Mouse (Mus musculus) bone marrow, adult 2 months (tissue): ENCODE results near the gene Il18bp. TPM values are rescaled to one million over a fixed set of nuclear protein-coding genes. Genes with fewer than 3 reads are reported as not detected.
"Not testable (repeated sequence)": the region's sequence is repeated elsewhere in the genome, so short reads cannot be mapped to it uniquely, and the experiment has no call there.

ENCODE experiments used
- H3K27ac ChIP-seq: fragments of 200-500 bp; 2 replicates; pipeline ENCODE4 v1.5.1; 2012; ENCODE audit warnings: low read depth, mild to moderate bottlenecking, control low read depth, inconsistent platforms, low read length; ENCODE audit not compliant: control insufficient read depth, poor library complexity, insufficient read depth
- H3K4me1 ChIP-seq: fragments of 200-500 bp; 2 replicates; pipeline ENCODE4 v1.6.1; 2011; ENCODE audit warnings: low read length; ENCODE audit not compliant: control insufficient read depth, insufficient read depth
- H3K4me3 ChIP-seq: fragments of 200-500 bp; replicated peaks from 2 replicates; pipeline ENCODE3; 2011; ENCODE audit warnings: mild to moderate bottlenecking, low read depth, low read length, control low read depth; ENCODE audit not compliant: control insufficient read depth
- CTCF ChIP-seq: fragments of 200-500 bp; IDR thresholded peaks from 2 replicates; pipeline ENCODE4 v1.5.1; 2011; ENCODE audit warnings: low read length, control low read depth; ENCODE audit not compliant: control insufficient read depth, insufficient read depth
- POLR2A ChIP-seq: fragments of 200-500 bp; IDR thresholded peaks from 2 replicates; pipeline ENCODE4 v1.6.1; 2011; ENCODE audit warnings: low read depth, mild to moderate bottlenecking, control low read depth, low read length, borderline replicate concordance; ENCODE audit not compliant: control insufficient read depth
- WGBS: fragments of 180-500 bp; shearing (Covaris S2); methylation state at CpG from one replicate; pipeline ENCODE4 v1.1.7; 2018; 5-methylcytosine and 5-hydroxymethylcytosine counted together
- polyA plus RNA-seq: library from polyadenylated mRNA; stranded (reverse); fragments of >200 nt; gene quantifications from 2 replicates; pipeline ENCODE4 v1.2.4, GENCODE M21; 2011; ENCODE audit warnings: low replicate concordance; ENCODE audit not compliant: missing spikeins, insufficient read depth, insufficient read length

The Il18bp gene
- polyA plus RNA-seq, result 12.9 and 17.6 TPM in 2 replicates

DNA sequence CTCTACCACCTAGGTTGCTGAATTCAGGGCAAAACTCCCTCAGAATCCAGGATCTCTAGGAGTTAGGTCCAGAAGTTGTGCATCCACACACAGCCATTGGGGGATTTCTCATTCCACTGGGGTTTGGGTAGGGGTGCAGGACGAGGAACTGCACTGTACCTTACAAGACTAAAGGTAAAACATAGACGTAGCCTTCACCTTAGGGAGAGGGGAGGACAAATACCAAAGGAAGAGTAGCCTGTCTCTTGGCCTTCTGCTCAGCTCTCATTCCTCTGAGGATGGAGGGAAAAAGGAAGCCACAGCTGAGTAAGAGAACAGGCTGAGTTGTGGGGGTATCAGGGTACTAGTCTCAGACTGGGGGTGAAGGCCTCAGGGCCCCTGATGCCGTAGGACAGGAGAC lies at the start of gene Il18bp:
Gene Il18bp (minus strand): TSS at position 101 of the 400 bp plus-strand sequence.
- WGBS, result 79% methylated on average over 3 of the region's 3 CpGs
- Histone ChIP-seq H3K27ac (peak within 1 kb of the TSS; percentile 83), H3K4me3 (peak within 1 kb of the TSS; percentile 55), H3K4me1 (no peaks in the 10 kb centered on the region; the same call in 1 of the 2 replicates)
- no peak for TF ChIP-seq POLR2A
- TF ChIP-seq CTCF, result no peak

DNA sequence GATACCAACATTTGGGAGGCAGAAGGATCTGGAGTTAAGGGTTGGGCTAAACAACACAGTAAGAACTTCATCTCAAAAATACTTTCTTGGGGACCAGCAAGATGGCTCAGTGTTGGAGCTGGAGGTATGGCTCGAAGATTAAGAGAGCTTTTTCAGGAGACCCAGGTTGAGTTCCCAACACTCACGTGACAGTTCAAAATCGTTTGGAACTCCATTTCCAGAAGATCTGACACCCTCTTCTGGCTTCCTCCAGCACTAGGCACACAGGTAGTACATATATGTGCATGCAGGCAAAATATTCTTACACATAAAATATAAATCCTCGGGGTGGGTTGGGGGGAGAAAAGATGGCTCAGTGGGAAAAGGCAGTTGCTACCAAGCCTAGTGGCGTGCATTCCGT lies 47.9 kb upstream of the Il18bp start:
- TF ChIP-seq POLR2A, result no peak
- Histone ChIP-seq H3K4me3 (peak overlapping the region; percentile 78), H3K4me1 (no peaks in the 10 kb centered on the region; the same call in 1 of the 2 replicates), H3K27ac (no peak overlapping the region)
- 54% methylated on average over 6 of the region's 6 CpGs for WGBS

DNA sequence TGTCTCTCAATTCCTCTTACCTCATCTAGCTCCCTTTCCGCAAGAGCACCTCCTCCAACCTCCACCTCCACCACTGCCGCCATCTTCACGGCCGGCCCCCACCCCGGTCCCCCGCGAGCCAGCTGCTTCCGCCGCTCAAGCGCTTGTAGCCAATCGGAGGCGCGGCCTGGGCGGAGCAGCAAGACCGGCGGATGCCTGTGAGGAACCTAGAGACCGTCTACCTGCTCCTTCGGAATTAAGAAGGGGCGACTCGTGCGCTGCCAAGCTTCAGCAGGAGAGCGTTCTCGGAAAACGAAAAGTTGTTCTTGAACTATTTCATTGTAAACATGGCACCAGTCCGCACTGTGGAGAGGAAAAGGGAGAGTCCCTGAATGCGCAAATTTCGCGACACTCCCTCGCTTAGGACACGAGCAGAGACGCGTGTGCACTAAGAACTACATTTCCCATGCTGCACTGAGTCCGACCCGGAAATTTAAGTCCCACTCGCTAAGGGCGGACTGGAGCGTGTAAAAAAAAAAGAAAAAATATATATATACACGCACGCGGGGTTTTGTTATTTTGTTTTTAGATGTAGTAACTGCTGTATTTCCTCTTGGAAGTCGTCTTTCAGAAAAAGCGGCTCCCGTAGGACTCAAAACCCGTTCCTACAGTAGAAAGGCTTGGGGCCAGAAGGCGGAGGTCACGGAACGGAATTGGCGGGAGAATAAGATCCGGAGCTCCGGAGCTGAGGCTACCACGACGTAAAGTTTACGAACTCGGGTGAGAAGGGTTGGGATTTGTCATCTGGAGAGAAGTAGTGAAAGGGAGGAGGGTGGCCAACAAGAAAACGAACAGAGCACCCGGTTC lies 46.8 kb upstream of the Il18bp start, which contains the start of the genes Rnf121, Xndc1 and Xntrpc:
Gene Rnf121 (minus strand): TSS at position 424 of the 846 bp plus-strand sequence.
Gene Xndc1 (plus strand): TSS at position 466 of the 846 bp plus-strand sequence.
Gene Xntrpc (plus strand): TSS at position 668 of the 846 bp plus-strand sequence.
- peak; percentile 58; the same call in 1 of the 2 replicates for TF ChIP-seq POLR2A
- TF ChIP-seq CTCF, result no peak
- no peaks in the 10 kb centered on the region; the same call in 1 of the 2 replicates for H3K4me1 ChIP-seq
- H3K27ac ChIP-seq, result peak within 1 kb of the TSS; percentile 46
- H3K4me3 ChIP-seq, result peak within 1 kb of the TSS; percentile 78
- WGBS, result under 1% methylated on average over 56 of the region's 56 CpGs

DNA sequence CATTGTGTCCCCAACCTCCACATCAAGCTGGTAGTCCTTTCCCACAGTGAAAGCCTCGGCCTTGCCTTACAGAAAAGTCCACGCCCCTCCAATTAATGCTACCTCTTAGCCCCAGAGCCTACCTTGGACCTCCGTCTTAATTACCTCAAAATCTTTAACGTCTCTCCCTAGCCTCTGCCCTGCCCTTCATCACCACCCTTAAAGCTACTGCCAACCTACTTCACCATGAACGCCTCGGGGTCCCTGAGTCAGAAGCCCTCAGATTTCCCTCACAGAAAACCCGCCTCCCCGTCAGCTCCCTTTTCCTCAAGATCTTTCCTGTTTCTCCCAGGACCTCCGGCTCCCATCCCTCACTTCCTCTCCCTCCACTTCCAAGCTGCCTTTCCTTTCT lies 46.2 kb upstream of the Il18bp start:
- H3K27ac ChIP-seq, result peak overlapping the region; percentile 46
- 2% methylated on average over 9 of the region's 9 CpGs for WGBS
- no peaks in the 10 kb centered on the region; the same call in 1 of the 2 replicates for H3K4me1 ChIP-seq
- peak overlapping the region; percentile 78 for H3K4me3 ChIP-seq
- TF ChIP-seq CTCF (no peak), POLR2A (no peak)

DNA sequence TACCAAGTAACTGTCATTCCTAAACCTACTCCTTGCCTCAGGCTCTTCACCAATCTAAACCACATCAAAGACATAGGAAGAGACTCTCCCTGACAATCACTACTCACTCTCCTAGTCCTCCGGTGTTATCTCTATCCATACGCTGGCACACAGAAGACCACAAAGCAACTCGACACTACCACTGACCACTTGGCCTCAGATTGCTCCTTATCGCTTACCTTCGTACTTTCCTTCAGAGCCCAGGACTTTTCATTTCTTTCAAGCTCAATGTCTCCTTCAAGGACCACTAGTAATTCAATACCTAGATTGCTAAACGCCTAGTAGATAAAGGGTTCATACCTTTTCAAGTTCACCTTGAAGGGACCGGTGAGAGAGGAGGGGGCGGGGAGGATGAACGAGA lies 45.4 kb upstream of the Il18bp start:
- WGBS, result 70% methylated on average over 9 of the region's 9 CpGs
- Histone ChIP-seq H3K4me1 (no peaks in the 10 kb centered on the region; the same call in 1 of the 2 replicates), H3K27ac (no peak overlapping the region), H3K4me3 (no peak overlapping the region)
- TF ChIP-seq CTCF (no peak), POLR2A (no peak)

DNA sequence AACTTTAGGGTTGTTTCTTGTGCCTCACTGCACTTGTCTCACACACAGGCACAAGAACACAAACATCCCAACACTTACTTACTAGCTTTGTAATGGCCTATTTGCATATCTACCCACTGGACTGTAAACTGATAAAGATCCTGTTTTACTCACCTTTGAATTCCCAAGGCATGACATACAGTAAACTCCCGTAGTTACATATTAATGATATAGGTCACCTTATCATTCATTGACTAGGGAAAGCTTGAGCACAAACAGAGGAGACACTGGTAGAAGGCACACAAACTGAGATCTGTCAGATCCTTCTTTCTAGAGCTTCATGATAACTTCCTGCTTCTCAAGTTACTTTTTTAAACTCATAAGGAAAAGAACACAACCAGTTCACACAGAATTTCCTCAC lies 43.7 kb upstream of the Il18bp start:
- H3K4me1 ChIP-seq, result no peaks in the 10 kb centered on the region; the same call in 1 of the 2 replicates
- no peak overlapping the region for H3K27ac ChIP-seq
- WGBS, result 91% methylated on average over 1 of the region's 1 CpGs
- TF ChIP-seq POLR2A (no peak), CTCF (no peak)
- H3K4me3 ChIP-seq, result no peak overlapping the region

DNA sequence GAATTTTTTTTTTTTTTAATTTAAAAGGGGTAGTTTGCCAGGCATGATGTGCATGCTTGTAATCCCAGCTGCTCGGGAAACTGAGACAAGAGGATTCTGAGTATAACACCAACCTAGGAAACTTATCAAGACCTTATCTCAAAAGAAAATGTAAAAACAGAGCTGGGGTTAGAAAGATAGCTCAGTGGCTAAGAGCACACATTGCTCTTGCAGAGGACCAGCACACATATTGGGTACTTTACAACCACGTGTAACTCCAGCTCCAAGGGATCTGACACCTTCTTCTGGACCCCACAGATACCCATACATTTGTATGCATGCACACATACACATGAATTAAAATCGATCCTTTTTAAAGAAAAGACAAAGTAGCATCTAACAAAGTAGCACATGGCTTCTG lies 42.9 kb upstream of the Il18bp start:
- 65% methylated on average over 3 of the region's 3 CpGs for WGBS
- Histone ChIP-seq H3K4me3 (no peak overlapping the region), H3K27ac (no peak overlapping the region), H3K4me1 (no peaks in the 10 kb centered on the region; the same call in 1 of the 2 replicates)
- TF ChIP-seq CTCF (no peak), POLR2A (no peak)

DNA sequence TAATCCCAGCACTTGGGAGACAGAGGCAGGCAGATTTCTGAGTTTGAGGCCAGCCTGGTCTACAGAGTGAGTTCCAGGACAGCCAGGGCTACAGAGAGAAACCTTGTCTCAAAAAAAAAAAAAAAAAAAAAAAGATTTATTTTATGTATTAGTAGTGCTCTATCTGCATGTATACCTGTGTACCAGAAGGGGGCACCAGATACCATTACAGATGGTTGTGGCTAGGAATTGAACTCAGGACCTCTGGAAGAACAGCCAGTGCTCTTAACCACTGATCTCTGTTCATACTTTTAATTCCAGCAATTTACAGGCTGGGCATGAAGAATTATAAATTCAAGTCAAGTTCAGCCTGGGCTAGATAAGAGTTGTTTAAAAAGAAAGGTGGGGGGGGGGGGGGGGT lies 30.0 kb upstream of the Il18bp start:
- not testable (repeated sequence) for H3K4me1 ChIP-seq, H3K4me3 ChIP-seq, H3K27ac ChIP-seq

DNA sequence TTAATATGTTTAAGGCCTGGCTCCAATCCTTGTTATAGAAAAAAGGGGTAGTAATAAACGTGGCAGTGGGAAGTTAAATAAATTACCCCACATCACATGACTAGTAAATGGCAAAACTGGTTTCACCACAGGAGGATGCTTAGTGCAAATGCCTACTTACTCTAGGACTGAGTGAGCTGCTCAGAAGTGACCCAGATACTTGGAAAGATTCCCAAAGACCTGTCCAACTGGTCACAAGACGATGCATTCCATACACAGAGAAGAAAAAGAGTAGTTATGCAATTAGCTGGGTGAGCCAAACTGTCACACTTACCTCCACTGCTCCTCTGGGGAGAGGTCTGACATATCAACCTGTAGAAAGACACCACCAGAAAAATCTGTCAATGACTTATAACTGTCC lies 23.8 kb upstream of the Il18bp start:
- Histone ChIP-seq H3K27ac (no peak overlapping the region), H3K4me1 (no peaks in the 10 kb centered on the region), H3K4me3 (no peak overlapping the region)
- TF ChIP-seq POLR2A (no peak), CTCF (no peak)
- 41% methylated on average over 2 of the region's 2 CpGs for WGBS
